Mouse (Mus musculus) hindbrain, embryonic 15.5 days (tissue): ENCODE data around the gene Rbpj. TPM values are rescaled to one million over a fixed set of nuclear protein-coding genes. Genes with fewer than 3 reads are reported as not detected.

Experiments
- ATAC-seq: fragments of 200-750 bp; cut with Nextera tagmentation; 2 replicates; pipeline ENCODE4 v1.8.0; 2017; ENCODE audit warnings: low read depth, moderate number of reproducible peaks, moderate TSS enrichment; ENCODE audit not compliant: low FRiP score
- H3K27ac ChIP-seq: fragments of 300-500 bp; sonication (generic); replicated peaks from 2 replicates; pipeline ENCODE4 v1.5.1; 2015; ENCODE audit warnings: mild to moderate bottlenecking, inconsistent platforms
- H3K27me3 ChIP-seq: fragments of 300-500 bp; sonication (generic); 2 replicates; pipeline ENCODE4 v1.6.1; 2015; ENCODE audit warnings: control low read depth, inconsistent platforms
- H3K36me3 ChIP-seq: fragments of 300-500 bp; sonication (generic); 2 replicates; pipeline ENCODE4 v1.6.1; 2015; ENCODE audit warnings: control low read depth, inconsistent platforms
- H3K4me1 ChIP-seq: fragments of 300-500 bp; sonication (generic); replicated peaks from 2 replicates; pipeline ENCODE4 v1.6.1; 2015; ENCODE audit warnings: control low read depth, inconsistent platforms
- H3K4me2 ChIP-seq: fragments of 300-500 bp; sonication (generic); 2 replicates; pipeline ENCODE4 v1.6.1; 2015; ENCODE audit warnings: moderate library complexity, mild to moderate bottlenecking, inconsistent platforms
- H3K4me3 ChIP-seq: fragments of 300-500 bp; sonication (generic); 2 replicates; pipeline ENCODE4 v1.5.1; 2015; ENCODE audit warnings: mild to moderate bottlenecking, inconsistent platforms
- H3K9ac ChIP-seq: fragments of 300-500 bp; sonication (generic); 2 replicates; pipeline ENCODE4 v1.6.1; 2015; ENCODE audit warnings: inconsistent platforms
- H3K9me3 ChIP-seq: fragments of 300-500 bp; sonication (generic); 2 replicates; pipeline ENCODE4 v1.6.1; 2016; ENCODE audit warnings: control low read depth, inconsistent platforms
- WGBS: fragments of 180-500 bp; shearing (Covaris S2); methylation state at CpG from one replicate; pipeline ENCODE4 v1.1.7; 2015; 5-methylcytosine and 5-hydroxymethylcytosine counted together
- polyA plus RNA-seq: library from polyadenylated mRNA; unstranded; fragments of >200 nt; fragmentation: Nextera tagmentation; extraction: Ambion mirVana; gene quantifications from 2 replicates; pipeline ENCODE4 v1.2.1, GENCODE M21; 2015

Rbpj gene
- polyA plus RNA-seq, 1 experiment from 2014 or later: 28.0 TPM

- Histone ChIP-seq H3K9ac (no peak overlapping the region), H3K4me2 (no peak overlapping the region), H3K36me3 (no peaks in the 10 kb centered on the region), H3K9me3 (no peaks in the 10 kb centered on the region), H3K4me3 (no peak overlapping the region), H3K4me1 (no peaks in the 10 kb centered on the region), H3K27ac (no peak overlapping the region), H3K27me3 (no peaks in the 10 kb centered on the region)
- no peak for ATAC-seq
- 72% methylated on average over 3 of the region's 3 CpGs for WGBS
These were observed 225.6 kb downstream of the Rbpj start for GRCm38 (mm10) chr5:53691577-53691976.

DNA sequence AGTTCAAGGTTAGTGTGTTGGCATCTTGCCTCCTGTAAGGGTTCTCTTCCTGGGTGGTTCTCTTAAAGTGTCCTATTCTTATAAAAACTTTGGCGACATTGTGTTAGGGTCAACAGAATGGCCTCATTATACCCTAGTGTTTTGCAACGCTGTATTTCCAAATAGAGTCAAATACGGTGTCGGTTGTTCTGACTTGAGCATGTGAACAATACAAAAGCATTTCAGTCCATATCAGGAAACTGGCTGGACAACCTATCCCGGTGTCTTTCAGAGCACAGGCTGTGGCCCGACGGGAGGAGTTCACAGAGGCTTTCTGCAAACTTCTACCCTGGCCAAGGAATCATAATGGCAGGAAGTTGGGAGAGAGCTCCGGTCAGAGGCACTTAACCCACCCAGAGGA lies 226.1 kb downstream of the Rbpj start:
- Histone ChIP-seq H3K27ac (no peak overlapping the region), H3K27me3 (no peaks in the 10 kb centered on the region), H3K4me2 (no peak overlapping the region), H3K4me3 (no peak overlapping the region), H3K36me3 (no peaks in the 10 kb centered on the region), H3K9me3 (no peaks in the 10 kb centered on the region), H3K9ac (no peak overlapping the region), H3K4me1 (no peaks in the 10 kb centered on the region)
- WGBS: 90% methylated on average over 8 of the region's 8 CpGs
- no peak for ATAC-seq

GRCm38 (mm10) chr5:53692662-53693061 lies 226.7 kb downstream of the Rbpj start:
- ATAC-seq: no peak

GRCm38 (mm10) chr5:53696701-53697100 lies 230.7 kb downstream of the Rbpj start:
- Histone ChIP-seq H3K9me3 (no peaks in the 10 kb centered on the region), H3K4me3 (no peak overlapping the region), H3K36me3 (no peaks in the 10 kb centered on the region), H3K27ac (no peak overlapping the region), H3K9ac (no peak overlapping the region), H3K27me3 (no peaks in the 10 kb centered on the region), H3K4me2 (no peak overlapping the region), H3K4me1 (no peaks in the 10 kb centered on the region)
- WGBS: 72% methylated on average over 3 of the region's 3 CpGs
- ATAC-seq: no peak

More at GRCm38 (mm10) chr5:53692662-53693061, 226.7 kb downstream of the Rbpj start:
- Histone ChIP-seq H3K9me3 (no peaks in the 10 kb centered on the region), H3K27me3 (no peaks in the 10 kb centered on the region), H3K9ac (no peak overlapping the region), H3K36me3 (no peaks in the 10 kb centered on the region), H3K4me3 (no peak overlapping the region), H3K4me1 (no peaks in the 10 kb centered on the region), H3K4me2 (no peak overlapping the region), H3K27ac (no peak overlapping the region)
- 100% methylated on average over 1 of the region's 1 CpGs for WGBS

DNA sequence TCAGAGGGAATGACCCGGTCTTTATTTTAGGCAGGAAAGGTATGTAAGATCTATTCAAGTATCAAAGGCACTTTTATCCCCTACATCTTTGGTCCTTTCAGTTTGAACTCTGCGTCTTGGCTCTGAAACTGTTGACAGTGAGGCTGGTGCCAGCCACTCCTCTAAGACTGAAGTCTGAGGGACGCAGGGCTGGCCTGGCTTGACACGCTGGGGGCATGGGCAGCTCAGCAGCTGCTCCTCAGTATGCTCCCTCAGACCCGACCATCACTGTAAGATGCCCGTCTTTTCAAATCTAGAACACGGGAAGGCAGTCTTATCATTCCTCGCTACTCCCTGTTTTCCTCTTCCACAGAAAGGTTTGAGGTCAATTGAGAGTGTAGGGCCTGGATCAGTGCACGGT lies 231.8 kb downstream of the Rbpj start:
- H3K9ac ChIP-seq: no peak overlapping the region
- 76% methylated on average over 9 of the region's 9 CpGs for WGBS
- no peaks in the 10 kb centered on the region for H3K27me3 ChIP-seq
- no peaks in the 10 kb centered on the region for H3K36me3 ChIP-seq
- no peaks in the 10 kb centered on the region for H3K4me1 ChIP-seq
- no peak for ATAC-seq
- H3K9me3 ChIP-seq: no peaks in the 10 kb centered on the region
- H3K4me3 ChIP-seq: no peak overlapping the region
- no peak overlapping the region for H3K4me2 ChIP-seq
- H3K27ac ChIP-seq: no peak overlapping the region

DNA sequence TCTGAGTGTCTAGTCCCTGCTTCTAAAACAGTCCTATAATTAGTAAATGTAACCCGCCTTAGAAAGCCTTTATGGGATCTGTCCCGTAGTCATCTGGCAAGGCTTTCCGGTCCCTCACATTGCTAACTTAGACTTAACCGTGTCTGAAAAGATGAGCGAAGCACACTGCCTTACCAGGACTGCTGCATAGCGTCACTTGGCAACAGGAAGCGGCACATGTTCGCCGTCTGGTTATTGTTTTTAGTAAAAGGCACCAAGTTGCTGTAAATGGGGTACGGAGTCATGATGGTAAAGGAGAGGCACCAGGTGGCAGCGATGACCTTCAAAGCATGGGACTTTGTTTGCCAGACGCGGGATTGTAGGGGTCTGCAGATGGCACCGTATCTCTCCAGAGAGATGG lies 236.7 kb downstream of the Rbpj start:
- H3K9me3 ChIP-seq: no peaks in the 10 kb centered on the region
- H3K27ac ChIP-seq: no peak overlapping the region
- H3K4me1 ChIP-seq: peaks cover 12% of the 10 kb centered on the region
- ATAC-seq: no peak
- H3K36me3 ChIP-seq: no peaks in the 10 kb centered on the region
- H3K9ac ChIP-seq: no peak overlapping the region
- H3K4me2 ChIP-seq: no peak overlapping the region
- 79% methylated on average over 14 of the region's 14 CpGs for WGBS
- H3K27me3 ChIP-seq: no peaks in the 10 kb centered on the region
- H3K4me3 ChIP-seq: no peak overlapping the region

Other genes with a start within 250 kb of the Rbpj start
- 72.9 and 79.5 TPM in 2 replicates for gene Smim20, start 199.1 kb upstream of the Rbpj start, polyA plus RNA-seq
- 0.79 and 1.1 TPM in 2 replicates for gene Cckar, start 241.6 kb downstream of the Rbpj start, polyA plus RNA-seq